Mouse (Mus musculus) adrenal gland, adult (tissue): Measurements from ENCODE around the gene Stk4.
"Not testable (repeated sequence)": the region's sequence is repeated elsewhere in the genome, so short reads cannot be mapped to it uniquely, and the experiment has no call there.

Source experiments
- DNase-seq, 2 experiments: peaks; one replicate each; pipeline ENCODE4 v3.0.0; 2022 to 2023; ENCODE audit warnings: low spot score in 1 of 2; ENCODE audit not compliant: inconsistent age in 2 of 2

The Stk4 gene

DNA sequence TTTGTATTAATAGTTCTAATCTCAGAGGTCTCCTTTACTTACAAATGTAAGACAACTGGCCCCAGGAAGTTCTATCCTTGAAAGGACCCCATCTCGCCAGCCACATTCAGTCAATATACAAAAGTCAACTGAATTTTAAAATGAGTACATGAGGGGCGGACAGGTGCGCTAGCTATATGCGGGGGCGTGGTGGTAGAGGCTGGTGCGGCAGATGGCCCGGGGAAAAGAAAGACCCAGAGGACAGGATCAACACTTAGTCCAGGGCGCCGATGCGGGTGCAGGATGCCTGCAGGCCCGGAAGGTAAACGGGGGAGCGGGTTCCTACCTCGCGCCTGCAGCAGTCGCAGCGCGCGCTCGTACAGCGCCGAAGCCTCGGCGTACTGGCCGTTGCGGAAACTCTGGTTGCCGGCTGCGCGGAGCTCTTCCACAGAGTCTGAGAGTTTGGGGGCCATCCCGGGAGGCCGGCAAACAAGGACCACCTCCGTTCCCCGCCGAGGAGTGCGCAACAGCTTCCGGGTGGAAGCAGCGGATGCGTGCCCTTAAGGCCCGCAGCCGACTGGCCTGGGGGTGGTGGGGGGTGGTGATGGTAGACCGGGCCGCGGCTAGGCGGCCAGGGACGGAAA, at the start of gene Stk4:
Gene Stk4 (plus strand): TSS at position 181 of the 623 bp plus-strand sequence.
- no peak for DNase-seq

GRCm38 (mm10) chr2:164022104-164022503, 48.0 kb upstream of the Stk4 start:
- no peak for DNase-seq

- DNase-seq = no peak
These were observed 45.0 kb upstream of the Stk4 start, which contains the start of gene Pabpc1l for GRCm38 (mm10) chr2:164025150-164025549. Gene Pabpc1l (plus strand): TSS chr2:164025450.

DNA sequence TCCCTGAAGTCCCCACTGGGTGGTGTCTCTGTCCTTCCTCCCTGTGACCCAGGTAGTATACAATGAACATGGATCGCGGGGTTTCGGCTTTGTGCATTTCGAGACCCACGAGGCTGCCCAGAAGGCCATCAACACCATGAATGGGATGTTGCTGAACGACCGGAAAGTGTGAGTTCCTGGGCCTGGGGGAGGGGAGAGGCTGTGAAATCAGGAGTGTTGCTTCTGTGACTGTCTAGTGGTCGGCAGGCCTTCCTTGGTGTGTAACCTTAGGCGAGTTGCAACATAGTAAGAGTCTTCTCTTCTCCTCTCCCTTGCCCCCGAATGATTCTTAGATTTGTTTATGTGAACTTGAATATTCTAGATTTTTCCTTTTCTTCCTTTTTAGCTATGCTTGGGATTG, 39.0 kb upstream of the Stk4 start:
- no peak for DNase-seq

DNA sequence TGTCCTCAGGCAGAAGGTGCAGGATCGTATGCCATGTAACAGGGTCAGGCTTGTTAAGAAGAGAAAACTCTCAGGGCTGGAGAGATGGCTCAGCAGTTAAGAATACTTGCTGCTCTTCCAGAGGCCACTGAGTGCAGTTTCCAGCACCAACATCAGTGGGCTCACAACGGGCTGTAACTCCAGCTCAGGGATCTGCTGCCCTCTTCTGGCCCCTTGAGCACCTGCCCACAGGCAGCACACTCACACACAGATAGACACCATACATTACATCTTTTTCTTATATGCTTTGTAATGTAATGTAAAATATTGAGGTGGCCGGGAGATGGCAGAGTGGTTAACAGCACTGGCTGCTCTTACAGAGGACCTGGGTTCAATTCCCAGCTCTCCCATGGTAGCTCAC, 37.1 kb upstream of the Stk4 start:
- no peak for DNase-seq

DNA sequence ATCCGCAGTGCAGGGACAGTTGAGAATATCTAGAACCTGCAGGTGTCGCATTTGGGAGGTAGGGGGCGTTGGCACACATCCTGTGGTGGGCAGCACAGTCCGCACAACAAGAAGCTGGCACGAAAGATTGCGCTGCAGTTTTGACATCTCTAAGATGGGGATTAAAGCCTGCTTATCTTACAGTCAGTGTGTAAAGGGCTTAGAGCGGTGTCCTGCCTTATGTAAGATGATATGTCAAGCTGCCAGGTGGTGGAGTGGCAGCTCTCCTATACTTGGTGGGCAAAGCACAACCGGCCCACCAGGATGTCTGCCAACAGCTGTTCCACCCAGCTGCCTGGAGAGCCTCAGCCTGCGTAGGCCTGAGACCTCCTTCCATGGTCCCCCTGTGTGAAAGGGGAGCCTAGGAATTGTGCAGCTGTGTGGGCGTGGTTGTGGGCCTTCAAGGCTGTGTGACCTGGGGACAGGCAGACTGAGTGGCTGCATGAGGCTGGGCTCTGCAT, 33.6 kb upstream of the Stk4 start:
- no peak for DNase-seq

DNA sequence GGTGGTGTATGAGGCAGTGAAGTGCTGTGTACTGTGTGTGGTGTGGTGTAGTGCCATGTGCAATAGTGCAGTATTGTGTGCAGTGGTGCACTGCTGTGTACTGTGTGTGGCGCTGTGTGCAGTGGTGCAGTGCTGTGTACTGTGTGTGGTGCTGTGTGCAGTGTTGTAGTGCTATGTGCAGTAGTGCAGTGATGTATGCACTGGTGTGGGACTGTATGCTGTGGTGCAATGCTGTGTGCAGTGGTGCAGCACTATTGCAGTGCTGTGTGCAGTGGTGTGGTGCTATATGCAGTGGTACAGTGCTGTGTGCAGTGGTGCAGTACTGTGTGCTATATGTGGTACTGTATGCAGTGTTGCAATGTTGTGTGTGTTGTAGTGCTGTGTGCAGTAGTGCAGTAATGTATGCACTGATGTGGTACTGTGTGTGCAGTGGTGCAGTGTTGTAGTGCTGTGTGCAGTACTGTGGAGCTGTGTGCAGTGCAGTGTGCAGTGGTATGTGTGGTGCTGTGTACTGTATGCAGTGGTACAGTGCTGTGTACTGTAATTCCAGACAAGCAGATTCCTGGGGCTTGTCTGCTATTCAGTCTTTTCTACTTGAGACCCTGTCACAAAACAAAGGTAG, 31.6 kb upstream of the Stk4 start:
- no peak for DNase-seq

DNA sequence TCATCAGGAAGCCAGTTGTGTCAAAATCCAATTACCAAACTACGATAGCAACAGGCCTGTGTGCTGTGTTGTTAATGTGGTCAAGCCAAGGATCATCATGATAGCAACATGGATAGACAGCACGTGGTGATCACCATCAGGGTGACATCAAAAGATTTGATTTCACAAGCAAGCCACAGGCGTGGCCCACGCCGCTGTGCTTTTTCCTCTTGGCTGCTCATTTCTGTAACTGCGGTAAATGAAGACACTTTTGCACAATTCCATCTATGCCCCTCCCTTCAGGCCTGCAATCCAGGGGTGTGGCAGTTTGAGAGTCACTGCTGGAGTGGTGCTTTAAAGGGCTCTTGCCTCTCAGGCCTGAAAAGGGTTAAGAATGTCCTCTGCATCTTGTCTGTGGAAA, 29.2 kb upstream of the Stk4 start:
- DNase-seq = no peak

DNA sequence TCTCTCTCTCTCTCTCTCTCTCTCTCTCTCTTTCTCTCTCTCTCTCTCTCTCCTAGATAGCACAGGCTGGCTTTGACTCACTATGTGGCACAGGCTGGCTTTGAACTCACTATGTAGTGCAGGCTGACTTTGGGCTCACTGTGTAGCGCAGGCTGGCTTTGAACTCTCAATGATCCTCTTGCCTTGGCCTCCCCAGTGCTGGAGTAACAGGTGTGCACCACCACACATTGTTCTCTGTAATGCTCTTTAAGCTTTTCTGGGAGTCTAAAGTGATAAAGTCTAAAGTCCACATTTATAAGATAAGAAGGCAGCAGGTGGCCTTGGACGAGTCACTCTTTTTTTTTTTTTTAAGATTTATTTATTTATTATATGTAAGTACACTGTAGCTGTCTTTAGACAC, 28.6 kb upstream of the Stk4 start:
- DNase-seq = no peak

- DNase-seq = peak in 1 of 2 experiments; percentile 72
These were observed 22.9 kb upstream of the Stk4 start for GRCm38 (mm10) chr2:164047197-164047690.

DNA sequence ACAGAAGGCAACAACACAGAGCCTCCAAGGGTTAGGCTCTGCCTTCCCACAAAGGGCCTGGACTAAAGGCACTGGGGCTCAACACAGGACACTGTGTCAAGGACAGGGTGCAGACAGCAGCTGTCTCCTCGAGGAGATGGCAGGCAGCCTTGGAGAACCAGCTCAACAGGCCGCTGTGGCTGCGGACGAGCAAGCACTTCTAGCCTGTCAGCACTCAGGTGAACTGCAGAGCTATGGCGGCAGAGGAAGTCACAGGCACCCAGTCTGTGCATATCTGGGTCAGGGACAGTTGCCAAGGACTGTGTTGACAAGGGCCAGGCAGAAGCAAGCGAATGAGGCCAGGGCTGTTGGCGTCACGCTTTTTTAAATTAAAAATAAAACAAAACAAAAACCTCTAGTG, 16.4 kb upstream of the Stk4 start:
- peak; percentile 80 to 90 for DNase-seq

- DNase-seq = no peak
These were observed 15.5 kb upstream of the Stk4 start for GRCm38 (mm10) chr2:164054671-164055070.

GRCm38 (mm10) chr2:164059634-164060235, 10.4 kb upstream of the Stk4 start:
- DNase-seq = no peak

GRCm38 (mm10) chr2:164070765-164071436, 779 bp downstream of the Stk4 start, which contains the start of gene Tomm34:
Gene Tomm34 (minus strand): TSS chr2:164071169.
- peak; percentile 97 to 98 for DNase-seq

- not testable (repeated sequence) for DNase-seq
These were observed 1.3 kb downstream of the Stk4 start for GRCm38 (mm10) chr2:164071437-164071820.

GRCm38 (mm10) chr2:164072109-164072508, 2.0 kb downstream of the Stk4 start:
- peak in 1 of 2 experiments; percentile 42 for DNase-seq

GRCm38 (mm10) chr2:164073120-164073519, 3.0 kb downstream of the Stk4 start:
- peak in 1 of 2 experiments; percentile 40 for DNase-seq

- DNase-seq = peak; percentile 98 to 99
These were observed 3.9 kb downstream of the Stk4 start for GRCm38 (mm10) chr2:164073918-164074578.

- DNase-seq = no peak
These were observed 5.0 kb downstream of the Stk4 start for GRCm38 (mm10) chr2:164075088-164075487.

DNA sequence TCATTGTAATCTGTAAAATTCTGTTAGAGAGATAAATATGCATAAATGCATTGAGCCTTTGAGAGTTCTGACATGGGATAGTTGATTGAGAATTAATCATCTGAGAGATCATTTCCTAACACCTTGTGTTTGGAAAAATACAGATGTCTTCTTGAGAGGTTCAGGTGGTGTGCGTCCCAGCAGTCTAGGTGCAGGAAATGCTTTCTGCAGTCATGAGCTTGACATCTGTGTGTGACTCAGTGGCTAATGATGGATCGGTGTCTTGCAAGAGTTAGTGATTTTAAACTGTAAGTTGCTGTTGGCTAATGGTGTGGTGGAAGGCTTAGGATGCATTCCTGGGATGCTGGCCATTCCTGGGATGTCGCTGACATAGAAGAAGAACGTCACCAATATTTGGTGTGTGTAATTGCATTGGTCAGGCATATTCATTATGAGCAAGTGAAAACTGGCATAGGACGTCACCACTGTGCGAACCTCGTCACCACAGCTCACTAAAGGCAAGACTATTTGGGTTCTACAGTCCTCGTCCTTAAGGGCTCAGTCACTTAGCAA, 6.8 kb downstream of the Stk4 start:
- DNase-seq = no peak

GRCm38 (mm10) chr2:164077875-164078274, 7.8 kb downstream of the Stk4 start:
- no peak for DNase-seq
